Mouse (Mus musculus) lung, adult 18-20 months (tissue): ENCODE measurements at regions not wholly inside any gene's neighbourhood (a gene's known extent, or its start where the extent isn't known, plus 50 kb on each side); places are given as distances from the start of the nearest gene placed in this dataset.
"Not testable (repeated sequence)": the region's sequence is repeated elsewhere in the genome, so short reads cannot be mapped to it uniquely, and the experiment has no call there.

ENCODE experiments used
- DNase-seq, 2 experiments: peaks; one replicate each; pipeline ENCODE4 v3.0.0; 2022; ENCODE audit warnings: mixed read lengths in 2 of 2

DNA sequence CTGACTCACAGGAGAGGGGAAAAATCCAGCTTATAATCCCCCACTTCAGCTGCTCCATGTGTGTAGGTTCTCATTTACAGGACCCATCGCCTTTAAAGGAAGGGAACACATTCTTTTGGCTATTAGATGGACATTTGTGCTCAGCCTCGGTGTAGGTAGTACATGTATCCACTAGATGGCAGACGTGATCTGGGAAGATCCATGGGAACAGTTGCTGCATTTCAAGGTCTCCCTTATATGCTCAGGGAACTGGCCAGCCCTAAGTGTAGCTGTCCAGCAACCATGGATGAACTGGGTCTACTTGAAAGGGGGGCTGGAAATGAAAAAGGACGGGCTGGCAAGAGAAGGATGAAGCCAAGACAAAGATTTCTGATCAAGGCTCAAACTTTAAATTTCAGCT lies 124.0 kb downstream of the Akain1 start:
- peak in 1 of 2 experiments; percentile 3 for DNase-seq

- DNase-seq: not testable (repeated sequence)
Observed at GRCm38 (mm10) chr17:69571070-69571669, 132.0 kb downstream of the Akain1 start.

GRCm38 (mm10) chr17:69590553-69590952 lies 151.4 kb downstream of the Akain1 start:
- no peak for DNase-seq

- no peak for DNase-seq
Observed at GRCm38 (mm10) chr17:69597773-69598295, 158.7 kb downstream of the Akain1 start.

DNA sequence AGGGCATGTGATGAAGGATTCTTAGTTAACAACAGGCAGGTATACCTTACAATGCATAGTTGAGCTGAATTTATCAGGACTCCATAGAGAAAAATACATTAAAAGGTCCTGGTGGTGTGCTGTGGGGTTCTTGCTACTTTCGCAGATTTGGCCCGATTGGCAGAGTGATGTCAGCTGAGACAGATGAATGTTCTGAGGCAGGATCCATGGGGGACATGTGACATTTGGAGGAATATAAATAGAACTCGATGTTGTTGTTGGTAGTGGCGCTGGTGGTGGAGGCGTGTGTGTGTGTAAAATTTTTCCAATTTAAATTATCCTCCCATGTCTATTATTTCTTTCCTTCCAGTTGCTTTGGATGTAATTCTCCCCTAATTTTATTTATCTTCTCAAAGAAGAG lies 159.3 kb downstream of the Akain1 start:
- DNase-seq: no peak

- DNase-seq: no peak
Observed at GRCm38 (mm10) chr17:69603596-69603995, 164.5 kb downstream of the Akain1 start.

- DNase-seq: no peak
Observed at GRCm38 (mm10) chr17:69604698-69605097, 165.6 kb downstream of the Akain1 start.

GRCm38 (mm10) chr17:69605458-69605857 lies 166.3 kb downstream of the Akain1 start:
- DNase-seq: no peak

DNA sequence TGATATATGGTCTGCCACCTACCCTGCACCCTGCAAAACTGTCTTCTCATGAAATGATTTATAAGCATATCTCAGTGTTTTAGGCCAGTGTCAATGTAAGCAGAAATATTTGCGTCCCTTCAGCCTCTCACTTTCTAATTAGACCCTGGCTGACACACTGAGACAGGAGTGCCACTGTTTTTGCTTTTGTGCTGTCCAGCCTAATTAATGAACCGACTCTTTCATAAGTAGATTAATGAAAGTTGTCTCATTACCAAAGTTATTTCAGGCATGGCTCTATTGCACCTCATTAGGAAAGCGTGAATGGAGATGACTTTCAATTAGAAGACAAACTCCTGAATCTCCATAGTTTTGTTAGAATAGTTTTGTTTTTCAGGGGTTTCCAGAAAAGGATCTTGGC lies 192.3 kb downstream of the Akain1 start:
- DNase-seq: no peak

DNA sequence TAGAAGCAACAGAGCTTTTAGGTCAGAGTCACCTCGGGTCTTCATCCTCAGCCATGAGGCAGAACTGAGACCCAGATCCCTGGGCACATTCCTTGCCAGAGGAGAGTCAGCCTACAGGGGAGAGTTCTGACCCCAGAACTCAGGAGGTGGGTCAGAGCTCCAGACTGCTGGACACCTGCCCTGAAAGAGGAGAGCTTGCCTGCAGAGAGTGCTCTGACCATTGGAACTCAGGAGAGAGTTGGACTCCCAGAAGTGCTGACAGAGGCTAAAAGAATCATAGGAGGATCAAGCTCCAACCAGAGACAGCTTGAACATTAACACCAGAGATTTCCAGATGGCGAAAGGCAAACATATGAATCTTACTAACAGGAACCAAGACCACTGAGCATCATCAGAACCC lies 211.4 kb downstream of the Akain1 start:
- DNase-seq: not testable (repeated sequence)

DNA sequence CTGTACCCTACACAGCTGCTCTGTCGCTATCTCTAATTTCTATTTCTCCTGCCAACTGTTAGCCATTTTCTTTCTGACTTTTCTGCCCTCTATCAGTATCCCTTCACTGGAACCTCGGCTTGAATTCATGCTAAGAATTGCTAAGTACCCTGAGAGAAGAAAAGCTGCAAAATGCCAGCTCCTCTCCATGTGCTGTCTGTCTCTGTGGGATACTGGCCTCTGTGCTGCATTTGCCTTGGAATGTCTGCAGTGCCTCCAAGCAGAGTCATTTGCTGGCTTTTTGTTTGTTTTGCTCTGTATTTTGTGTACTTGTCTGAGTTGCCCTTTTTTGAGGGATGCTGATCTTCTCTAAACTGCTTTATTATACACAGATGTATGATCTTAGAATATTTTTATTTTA lies 215.5 kb downstream of the Akain1 start:
- DNase-seq: no peak

DNA sequence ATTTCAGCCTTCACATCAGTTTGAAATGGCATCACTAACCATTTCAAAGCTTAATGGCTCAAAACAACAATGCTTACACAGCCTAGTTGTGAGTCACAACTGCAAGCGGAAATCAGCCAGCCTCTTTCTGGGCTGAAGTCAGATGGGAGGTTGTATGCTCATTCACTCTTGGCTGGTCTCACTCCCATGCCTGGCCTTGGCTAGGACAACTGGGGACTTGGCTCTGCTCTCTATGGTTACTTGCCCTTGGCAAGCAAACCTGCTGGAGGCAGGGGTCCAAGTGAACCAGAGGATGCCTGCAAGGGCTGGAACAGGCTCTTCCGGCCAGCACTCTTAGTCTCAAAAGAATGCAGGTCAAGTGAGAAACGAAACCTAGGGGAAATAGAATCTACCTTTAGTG lies 233.4 kb downstream of the Akain1 start:
- peak; percentile 4 to 5 for DNase-seq

- no peak for DNase-seq
Observed at GRCm38 (mm10) chr17:69683091-69683490, 244.0 kb downstream of the Akain1 start.

DNA sequence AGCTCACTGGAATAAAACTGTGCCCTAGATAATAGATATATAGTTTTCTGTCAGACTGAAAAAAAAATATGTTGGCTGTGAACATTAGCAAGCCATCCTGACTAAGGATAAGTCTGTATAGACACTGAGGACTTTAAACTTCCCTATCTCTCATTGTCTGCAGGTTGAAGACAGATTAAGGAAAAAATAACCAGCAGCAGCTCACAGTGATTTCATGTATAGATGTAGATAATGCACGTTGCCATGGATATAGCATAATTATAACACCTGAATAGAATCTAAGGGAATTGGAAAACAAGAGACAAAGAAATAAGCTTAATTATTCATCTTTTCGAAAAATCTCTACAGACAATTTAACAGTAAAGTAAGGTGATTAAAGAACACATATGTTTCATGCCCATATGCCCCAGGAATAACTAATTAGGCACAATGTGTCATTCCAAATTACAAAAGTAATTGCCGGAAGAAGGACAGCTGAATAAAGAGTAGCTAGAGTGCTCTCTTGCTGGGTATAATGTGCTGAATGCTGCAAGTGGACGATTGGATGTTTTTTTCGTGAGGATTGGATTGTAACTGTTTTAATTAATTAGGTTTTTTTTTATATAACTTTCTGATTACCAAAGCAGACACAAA lies 246.6 kb downstream of the Akain1 start:
- no peak for DNase-seq

DNA sequence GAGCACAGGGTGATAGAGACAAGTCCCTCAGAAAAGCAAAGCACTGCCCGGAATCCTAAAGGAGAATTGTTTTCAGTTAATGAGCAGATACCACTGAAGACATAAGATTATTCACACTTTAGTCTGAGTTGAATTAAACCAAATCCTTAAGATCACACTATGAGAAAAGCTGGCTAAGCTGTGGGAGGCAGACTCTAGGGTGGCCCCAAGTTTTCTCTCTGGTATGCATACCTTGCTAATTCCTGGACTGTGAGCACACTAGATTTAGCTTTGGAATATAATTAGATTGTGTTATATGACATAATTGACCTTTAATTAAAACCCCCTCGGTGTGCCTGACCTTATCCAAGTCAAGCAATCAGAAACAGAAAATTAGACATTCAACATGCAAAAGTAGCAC lies 247.3 kb downstream of the Akain1 start:
- no peak for DNase-seq

- no peak for DNase-seq
Observed at GRCm38 (mm10) chr17:69695341-69695740, 256.2 kb downstream of the Akain1 start.

DNA sequence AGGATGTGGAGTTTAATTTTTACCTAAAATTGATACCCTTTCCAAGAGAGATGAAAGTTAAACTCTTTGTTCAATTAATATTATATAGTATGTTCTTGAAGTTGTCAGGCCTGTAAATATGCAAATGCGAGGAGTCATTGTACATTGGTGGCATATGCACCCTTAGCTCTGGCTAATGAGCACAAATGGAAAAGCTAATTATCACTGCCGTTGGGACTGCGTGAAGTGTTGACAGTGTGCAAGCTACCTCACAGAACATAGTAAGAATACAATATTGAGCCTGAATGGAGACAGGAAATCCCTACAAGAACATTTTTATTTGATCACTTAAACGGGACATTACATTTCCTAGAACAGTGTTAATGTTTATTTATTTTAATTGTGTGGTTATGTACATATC lies 241.5 kb upstream of the Dlgap1 start:
- no peak for DNase-seq

DNA sequence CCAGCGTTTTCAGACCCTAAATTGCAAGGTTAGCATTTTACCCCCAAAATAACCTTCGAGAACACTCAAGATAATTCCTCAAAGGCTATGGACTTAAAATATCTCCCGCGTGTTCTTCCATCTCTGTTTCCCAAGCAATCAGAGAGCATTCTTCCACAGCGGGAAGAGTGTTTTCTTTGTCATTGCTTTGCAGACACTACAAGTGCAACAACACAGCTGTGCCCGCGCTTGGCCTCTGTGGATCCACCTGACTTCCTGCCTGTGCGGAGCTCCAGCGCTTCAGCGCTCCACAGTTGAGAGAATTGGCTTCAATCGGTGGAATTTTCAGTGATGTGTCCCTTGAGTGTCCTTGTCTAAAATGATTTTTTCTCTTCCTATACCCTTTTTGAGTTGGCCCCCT lies 235.9 kb upstream of the Dlgap1 start:
- DNase-seq: no peak

DNA sequence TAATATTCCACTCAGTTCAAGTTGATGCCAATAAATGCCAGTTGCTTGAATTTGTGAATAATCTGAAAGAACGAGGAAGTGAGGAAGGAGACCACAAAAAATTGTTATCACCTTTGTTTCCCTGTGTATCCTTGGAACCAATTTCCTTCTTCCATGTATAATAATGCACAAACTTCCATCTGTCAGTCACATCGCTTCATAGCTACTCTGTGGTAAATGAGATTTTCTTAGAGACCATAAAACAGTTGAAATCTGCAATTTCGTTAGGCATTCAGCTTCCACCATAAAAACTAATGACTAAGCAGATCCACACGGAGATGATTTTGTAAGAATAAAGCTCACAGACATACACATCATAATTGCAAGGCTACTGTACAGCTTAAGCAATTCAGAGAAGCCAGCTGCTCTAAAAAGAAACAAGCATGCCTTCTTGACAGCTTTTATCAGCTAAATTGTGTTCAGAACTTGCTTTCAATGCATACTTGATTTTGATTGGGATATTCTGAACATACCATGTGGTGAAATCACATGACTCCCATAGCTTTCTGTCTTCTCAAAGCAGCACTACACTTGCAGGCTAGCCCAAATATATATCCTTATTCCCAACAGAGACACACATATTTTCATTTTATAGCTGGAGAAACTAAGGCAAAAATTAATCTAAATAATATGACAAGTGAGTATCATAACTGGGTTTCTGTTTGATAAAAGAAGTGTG lies 232.3 kb upstream of the Dlgap1 start:
- DNase-seq: no peak

- DNase-seq: no peak
Observed at GRCm38 (mm10) chr17:69769002-69769421, 199.9 kb upstream of the Dlgap1 start.

GRCm38 (mm10) chr17:69770046-69770445 lies 198.8 kb upstream of the Dlgap1 start:
- no peak for DNase-seq

- no peak for DNase-seq
Observed at GRCm38 (mm10) chr17:69781201-69781600, 187.7 kb upstream of the Dlgap1 start.

- DNase-seq: no peak
Observed at GRCm38 (mm10) chr17:69786985-69787384, 181.9 kb upstream of the Dlgap1 start.

- no peak for DNase-seq
Observed at GRCm38 (mm10) chr17:69821473-69821872, 147.4 kb upstream of the Dlgap1 start.
